ENCODE assay signal across 22 mouse cellular contexts in the genomic region with DNA sequence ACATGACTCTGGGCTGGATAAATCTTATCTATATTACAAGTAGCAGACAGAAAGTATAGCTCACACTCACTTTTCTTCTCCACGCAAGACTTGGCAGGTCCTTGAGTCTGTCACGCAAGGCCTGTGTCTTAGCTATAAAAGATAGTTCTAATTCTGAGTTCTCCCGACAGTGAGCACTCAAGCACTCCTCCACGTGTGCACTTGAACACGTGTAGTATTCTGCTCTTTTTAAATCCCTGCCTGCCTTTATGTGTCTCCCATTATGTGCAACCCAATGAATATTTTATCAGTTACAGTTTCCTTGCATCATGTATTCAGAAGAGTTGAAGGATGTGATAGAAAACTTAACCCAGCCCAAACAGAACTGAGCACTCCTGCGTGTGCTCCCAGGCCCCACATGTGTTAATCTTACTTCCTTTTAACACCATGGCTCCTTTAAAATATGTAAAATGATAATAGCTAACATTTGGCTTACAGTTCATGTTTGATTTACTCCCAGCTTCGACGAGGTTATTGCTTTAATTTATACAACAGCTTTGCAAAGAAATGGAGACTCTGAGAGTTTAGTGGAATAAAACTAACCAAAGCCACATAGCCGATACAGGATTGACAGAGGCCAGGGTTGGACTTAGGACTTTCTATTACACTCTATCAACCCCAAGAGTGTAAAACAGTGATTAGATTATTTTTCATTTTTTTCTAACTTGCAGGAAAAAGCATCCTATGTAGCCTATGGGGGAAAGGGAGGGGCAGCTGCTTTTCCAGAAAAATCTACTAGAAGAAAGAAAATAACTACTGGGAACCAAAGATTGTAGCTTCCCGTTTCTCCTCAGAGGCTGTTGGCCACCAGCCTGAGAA.
DNase-seq lines count a peak whose midpoint lies in the region; ATAC-seq and TF ChIP-seq lines count a peak whose summit lies in the region.
"Had no signal": no experiment of that assay in that cellular context is flagged by ENCODE, and none has a peak within 500 bp of the region (broad histone marks: within the 10 kb centered on the region; RNA-seq: fewer than 3 reads in every experiment).

No protein-coding gene starts in this region.

- no peak overlapping the region for H3K4me2 ChIP-seq in heart, embryonic 11.5 days
- no peak overlapping the region for H3K4me2 ChIP-seq in hindbrain, embryonic 13.5 days
- no peak overlapping the region for H3K4me2 ChIP-seq in hindbrain, embryonic 11.5 days (replicated peaks; ENCODE audit: low read depth, low read length)
- no peak overlapping the region for H3K4me2 ChIP-seq in lung, embryonic 14.5 days
- H3K4me2 ChIP-seq in intestine, embryonic 16.5 days (ENCODE audit: low read depth, low read length), result no peak overlapping the region
- H3K4me2 ChIP-seq: embryonic facial prominence, embryonic 13.5 days; midbrain, embryonic 15.5 days had no signal

- H3K9me3 ChIP-seq in heart, embryonic 11.5 days (replicated peaks; ENCODE audit: control insufficient read depth, low read length), result peaks cover 5% of the 10 kb centered on the region
- 0 out of 2 replicates have a peak, but pooled peaks cover 3% of the 10 kb centered on the region for H3K9me3 ChIP-seq in hindbrain, embryonic 13.5 days
- H3K9me3 ChIP-seq in hindbrain, embryonic 11.5 days (ENCODE audit: control insufficient read depth, low read length), result no peaks in the 10 kb centered on the region
- H3K9me3 ChIP-seq in lung, embryonic 14.5 days (ENCODE audit: low read depth, low read length), result peaks cover 11% of the 10 kb centered on the region; the same call in 1 of the 2 replicates
- no peaks in the 10 kb centered on the region for H3K9me3 ChIP-seq in intestine, embryonic 16.5 days (ENCODE audit: control insufficient read depth, low read length)
- H3K9me3 ChIP-seq: midbrain, embryonic 15.5 days had no signal

- peaks cover 7% of the 10 kb centered on the region for H3K4me1 ChIP-seq in heart, embryonic 11.5 days (ENCODE audit: control insufficient read depth, insufficient read depth, low read length)
- H3K4me1 ChIP-seq in hindbrain, embryonic 13.5 days (replicated peaks), result peaks cover 9% of the 10 kb centered on the region; the same call in 1 of the 2 replicates
- H3K4me1 ChIP-seq in hindbrain, embryonic 11.5 days (replicated peaks; ENCODE audit: control insufficient read depth, insufficient read depth, low read length), result no peaks in the 10 kb centered on the region
- 0 out of 2 replicates have a peak, but pooled peaks cover 3% of the 10 kb centered on the region for H3K4me1 ChIP-seq in lung, embryonic 14.5 days (ENCODE audit: insufficient read depth)
- H3K4me1 ChIP-seq in intestine, embryonic 16.5 days (ENCODE audit: control insufficient read depth, insufficient read depth, low read length), result peaks cover 2% of the 10 kb centered on the region; the same call in 1 of the 2 replicates
- H3K4me1 ChIP-seq: megakaryocyte, embryonic 14.5 days; midbrain, embryonic 15.5 days had no signal

- DNase-seq in heart, postnatal 10 days, result no peak
- no peak for DNase-seq in hindbrain, embryonic 11.5 days (ENCODE audit: low spot score)
- peak; percentile 46 for DNase-seq in lung, embryonic 14.5 days
- no peak for DNase-seq in lung, postnatal 14 days
- no peak for DNase-seq in frontal cortex, postnatal 36 days (ENCODE audit: low spot score in 2 of 2)
- DNase-seq: adrenal gland, postnatal 36 days; cerebellum, adult 11-12 months; cerebellum, postnatal 14 days; gastrocnemius, postnatal 14 days; lung, adult 2 months; right cerebral cortex, postnatal 25 days; thymus, postnatal 4 days had no signal

- H3K4me3 ChIP-seq in heart, embryonic 11.5 days (ENCODE audit: low read depth, low read length), result no peak overlapping the region
- H3K4me3 ChIP-seq in hindbrain, embryonic 13.5 days, result no peak overlapping the region
- no peak overlapping the region for H3K4me3 ChIP-seq in hindbrain, embryonic 11.5 days (ENCODE audit: low read depth, low read length)
- no peak overlapping the region for H3K4me3 ChIP-seq in lung, embryonic 14.5 days (ENCODE audit: low read depth, low read length)
- no peak overlapping the region for H3K4me3 ChIP-seq in intestine, embryonic 16.5 days (ENCODE audit: low read length)
- H3K4me3 ChIP-seq: embryonic facial prominence, embryonic 13.5 days; layer of hippocampus, adult 2 months; megakaryocyte, embryonic 14.5 days; midbrain, embryonic 15.5 days; myocyte had no signal

- intact Hi-C loops in heart, postnatal 10 days (cut with DNase I), result no loop called here

- no peak for ATAC-seq in heart, embryonic 11.5 days (replicated peaks; ENCODE audit: insufficient number of reproducible peaks, low FRiP score, low TSS enrichment)
- no peak for ATAC-seq in hindbrain, embryonic 13.5 days (ENCODE audit: low FRiP score)
- no peak for ATAC-seq in hindbrain, embryonic 11.5 days (ENCODE audit: low FRiP score)
- ATAC-seq in lung, embryonic 14.5 days (ENCODE audit: insufficient read depth), result peak; percentile 35; the same call in 1 of the 2 replicates
- ATAC-seq in intestine, embryonic 16.5 days, result peak; percentile 91
- ATAC-seq: CD4-positive, CD25-positive, alpha-beta regulatory T cell, adult 4 months; forebrain, embryonic 14.5 days; midbrain, embryonic 15.5 days had no signal

- no peaks in the 10 kb centered on the region for H3K27me3 ChIP-seq in heart, embryonic 11.5 days (ENCODE audit: control insufficient read depth, insufficient read depth, low read length)
- no peaks in the 10 kb centered on the region for H3K27me3 ChIP-seq in hindbrain, embryonic 13.5 days
- H3K27me3 ChIP-seq in hindbrain, embryonic 11.5 days (ENCODE audit: control insufficient read depth, insufficient read depth, low read length), result no peaks in the 10 kb centered on the region
- H3K27me3 ChIP-seq in lung, embryonic 14.5 days (ENCODE audit: insufficient read depth, low read length), result no peaks in the 10 kb centered on the region
- no peaks in the 10 kb centered on the region for H3K27me3 ChIP-seq in intestine, embryonic 16.5 days (replicated peaks; ENCODE audit: control insufficient read depth, insufficient read depth, low read length)
- H3K27me3 ChIP-seq: embryonic facial prominence, embryonic 13.5 days; megakaryocyte, embryonic 14.5 days; midbrain, embryonic 15.5 days had no signal

- H3K27ac ChIP-seq in heart, embryonic 11.5 days (ENCODE audit: low read depth, low read length), result peak overlapping the region; percentile 13
- H3K27ac ChIP-seq in hindbrain, embryonic 13.5 days, result 0 out of 2 replicates have a peak overlapping the region, but pooled peaks have one; percentile 24
- no peak overlapping the region for H3K27ac ChIP-seq in hindbrain, embryonic 11.5 days (ENCODE audit: low read depth, low read length)
- H3K27ac ChIP-seq in lung, embryonic 14.5 days (ENCODE audit: low read depth), result peak overlapping the region; percentile 85
- H3K27ac ChIP-seq in intestine, embryonic 16.5 days (ENCODE audit: low read length), result peak overlapping the region; percentile 90
- H3K27ac ChIP-seq: embryonic facial prominence, embryonic 13.5 days; layer of hippocampus, adult 2 months; midbrain, embryonic 15.5 days had no signal

- H3K9ac ChIP-seq in heart, embryonic 11.5 days (ENCODE audit: low read depth, low read length), result no peak overlapping the region
- H3K9ac ChIP-seq in hindbrain, embryonic 13.5 days, result no peak overlapping the region
- H3K9ac ChIP-seq in hindbrain, embryonic 11.5 days (ENCODE audit: low read depth, low read length), result no peak overlapping the region
- no peak overlapping the region for H3K9ac ChIP-seq in lung, embryonic 14.5 days
- no peak overlapping the region for H3K9ac ChIP-seq in intestine, embryonic 16.5 days (ENCODE audit: low read depth, low read length)
- H3K9ac ChIP-seq: embryonic facial prominence, embryonic 13.5 days; midbrain, embryonic 15.5 days had no signal

- no peak for TF ChIP-seq CTCF in lung, embryonic 14.5 days (IDR thresholded peaks at IDR 0.05; ENCODE audit: low read depth)

- 68% methylated on average over 10 of the region's 10 CpGs for WGBS in heart, embryonic 11.5 days (ENCODE audit: insufficient replicate concordance)
- WGBS in hindbrain, embryonic 13.5 days, result 85% methylated on average over 10 of the region's 10 CpGs
- 92% methylated on average over 10 of the region's 10 CpGs for WGBS in hindbrain, embryonic 11.5 days
- 46% methylated on average over 10 of the region's 10 CpGs for WGBS in lung, embryonic 14.5 days
- WGBS in intestine, embryonic 16.5 days, result 72% methylated on average over 10 of the region's 10 CpGs

- no peaks in the 10 kb centered on the region for H3K36me3 ChIP-seq in heart, embryonic 11.5 days (ENCODE audit: control insufficient read depth, insufficient read depth, low read length)
- no peaks in the 10 kb centered on the region for H3K36me3 ChIP-seq in hindbrain, embryonic 13.5 days
- no peaks in the 10 kb centered on the region for H3K36me3 ChIP-seq in hindbrain, embryonic 11.5 days (ENCODE audit: control insufficient read depth, insufficient read depth, low read length)
- H3K36me3 ChIP-seq in lung, embryonic 14.5 days (ENCODE audit: insufficient read depth), result no peaks in the 10 kb centered on the region
- H3K36me3 ChIP-seq in intestine, embryonic 16.5 days (ENCODE audit: control insufficient read depth, insufficient read depth, low read length), result no peaks in the 10 kb centered on the region
- H3K36me3 ChIP-seq: midbrain, embryonic 15.5 days had no signal

Comparison
In these comparisons a context has a peak if more than half of its experiments do, and no peak if none do; other contexts are left out.
1. ATAC-seq: peak in lung, embryonic 14.5 days (single experiment) and intestine, embryonic 16.5 days (single experiment); none in heart, embryonic 11.5 days (single experiment), hindbrain, embryonic 13.5 days (single experiment) and hindbrain, embryonic 11.5 days (single experiment).